Mouse (Mus musculus) urinary bladder, adult 18-20 months (tissue): ENCODE data around the gene Tcp11l1.
A peak's percentile ranks its signal among the peaks of the same experiment; 100 is the strongest.

Experiments used
- DNase-seq, 2 experiments: peaks; one replicate each; pipeline ENCODE4 v3.0.0; 2022; ENCODE audit warnings: low spot score in 2 of 2, mixed read lengths in 2 of 2

The Tcp11l1 gene

GRCm38 (mm10) chr2:104711585-104712485 is at the start of gene Tcp11l1:
Tcp11l1 (minus strand) TSS chr2:104712169.
- peak; percentile 48 to 83 for DNase-seq

GRCm38 (mm10) chr2:104750611-104751010 is 38.6 kb upstream of the Tcp11l1 start:
- no peak for DNase-seq

- no peak for DNase-seq
Measured at GRCm38 (mm10) chr2:104748652-104749183, 36.7 kb upstream of the Tcp11l1 start.

- DNase-seq, result no peak
Measured at GRCm38 (mm10) chr2:104746251-104746650, 34.3 kb upstream of the Tcp11l1 start.

GRCm38 (mm10) chr2:104743971-104744370 is 32.0 kb upstream of the Tcp11l1 start:
- no peak for DNase-seq

- no peak for DNase-seq
Measured at GRCm38 (mm10) chr2:104743160-104743559, 31.2 kb upstream of the Tcp11l1 start.

- peak; percentile 86 to 98 for DNase-seq
Measured at GRCm38 (mm10) chr2:104742741-104743064, 30.7 kb upstream of the Tcp11l1 start, which contains the start of gene Depdc7. Depdc7 (minus strand) TSS chr2:104742878.

- DNase-seq, result no peak
Measured at GRCm38 (mm10) chr2:104741896-104742740, 30.1 kb upstream of the Tcp11l1 start.

GRCm38 (mm10) chr2:104741015-104741758 is 29.2 kb upstream of the Tcp11l1 start:
- DNase-seq, result no peak

GRCm38 (mm10) chr2:104740248-104740949 is 28.4 kb upstream of the Tcp11l1 start:
- DNase-seq, result no peak

- no peak for DNase-seq
Measured at GRCm38 (mm10) chr2:104739691-104740090, 27.7 kb upstream of the Tcp11l1 start.

GRCm38 (mm10) chr2:104736241-104736640 is 24.3 kb upstream of the Tcp11l1 start:
- no peak for DNase-seq

- DNase-seq, result no peak
Measured at GRCm38 (mm10) chr2:104732562-104733256, 20.7 kb upstream of the Tcp11l1 start.

GRCm38 (mm10) chr2:104732033-104732444 is 20.1 kb upstream of the Tcp11l1 start:
- DNase-seq, result peak; percentile 34 to 59

GRCm38 (mm10) chr2:104727369-104727768 is 15.4 kb upstream of the Tcp11l1 start:
- no peak for DNase-seq

- DNase-seq, result no peak
Measured at GRCm38 (mm10) chr2:104722021-104722420, 10.1 kb upstream of the Tcp11l1 start.

GRCm38 (mm10) chr2:104717827-104718226 is 5.9 kb upstream of the Tcp11l1 start:
- peak in 1 of 2 experiments; percentile 10 for DNase-seq

- DNase-seq, result no peak
Measured at GRCm38 (mm10) chr2:104717231-104717735, 5.3 kb upstream of the Tcp11l1 start.

GRCm38 (mm10) chr2:104716279-104716678 is 4.3 kb upstream of the Tcp11l1 start, which contains the start of gene Pin1rt1:
Pin1rt1 (minus strand) TSS chr2:104716379.
- DNase-seq, result no peak

GRCm38 (mm10) chr2:104714254-104714691 is 2.3 kb upstream of the Tcp11l1 start:
- no peak for DNase-seq
